Mouse (Mus musculus): ENCODE measurements at regions not wholly inside any gene's neighbourhood (a gene's known extent, or its start where the extent isn't known, plus 50 kb on each side); places are given as distances from the start of the nearest gene placed in this dataset.

DNA sequence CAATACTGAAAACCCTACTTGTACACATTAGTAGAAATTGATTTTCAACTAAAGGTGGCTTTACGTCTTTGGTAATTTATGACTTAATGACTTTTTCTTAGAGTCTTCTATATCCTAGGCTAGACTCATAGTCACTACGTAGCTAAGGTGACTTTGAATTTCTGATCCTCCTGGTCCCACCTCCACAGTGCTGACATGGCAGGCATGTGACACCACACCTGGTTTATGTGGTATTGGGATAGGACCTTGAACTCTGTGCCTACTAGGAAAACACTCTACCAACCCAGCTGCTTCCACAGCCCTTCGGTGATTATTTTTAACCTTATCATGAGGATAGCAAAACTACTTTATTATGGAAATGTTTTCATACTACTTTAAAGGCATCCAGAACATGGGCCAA, 51.5 kb upstream of the D7Ertd443e start:
- no peak for DNase-seq (ENCODE audit: low spot score in 2 of 2)

- DNase-seq (ENCODE audit: low spot score in 2 of 2), result no peak
These were observed 53.8 kb upstream of the D7Ertd443e start for GRCm38 (mm10) chr7:134439281-134439680.

DNA sequence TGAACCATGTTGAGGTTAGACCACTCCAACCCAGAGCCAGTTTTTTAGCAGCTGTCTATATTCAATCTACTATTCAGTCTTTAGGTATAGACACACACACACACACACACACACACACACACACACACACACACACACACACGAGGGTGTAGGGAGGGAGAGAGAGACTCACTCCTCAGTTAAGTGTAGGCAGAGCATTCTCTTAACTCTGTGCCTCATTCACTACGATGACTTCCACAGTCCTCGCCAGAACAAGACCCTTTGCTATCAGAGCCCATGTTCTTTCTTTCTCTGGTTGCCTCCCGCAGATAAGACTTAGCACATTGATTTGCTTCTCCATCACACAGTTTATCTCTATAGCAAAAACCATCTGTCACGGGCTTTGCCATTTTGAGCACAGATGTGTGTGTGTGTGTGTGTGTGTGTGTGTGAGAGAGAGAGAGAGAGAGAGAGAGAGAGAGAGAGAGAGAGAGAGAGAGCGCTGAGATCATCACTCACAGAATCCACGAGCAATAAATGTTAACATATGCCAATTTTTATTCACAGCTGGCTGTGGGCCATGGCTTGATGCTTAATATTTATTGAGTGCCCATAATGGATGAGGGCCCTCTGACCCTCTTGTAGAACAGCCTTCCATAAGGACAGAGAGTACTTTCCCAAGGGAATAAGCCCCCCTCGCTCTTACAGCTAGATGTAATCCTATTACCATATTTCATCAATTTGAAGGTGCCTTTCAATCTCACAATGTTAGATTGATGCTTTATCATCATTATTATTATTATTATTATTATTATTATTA, 59.7 kb upstream of the D7Ertd443e start:
- no peak for DNase-seq (ENCODE audit: low spot score in 2 of 2)

GRCm38 (mm10) chr7:134447648-134448202, 62.3 kb upstream of the D7Ertd443e start:
- DNase-seq (ENCODE audit: low spot score in 2 of 2), result no peak

DNA sequence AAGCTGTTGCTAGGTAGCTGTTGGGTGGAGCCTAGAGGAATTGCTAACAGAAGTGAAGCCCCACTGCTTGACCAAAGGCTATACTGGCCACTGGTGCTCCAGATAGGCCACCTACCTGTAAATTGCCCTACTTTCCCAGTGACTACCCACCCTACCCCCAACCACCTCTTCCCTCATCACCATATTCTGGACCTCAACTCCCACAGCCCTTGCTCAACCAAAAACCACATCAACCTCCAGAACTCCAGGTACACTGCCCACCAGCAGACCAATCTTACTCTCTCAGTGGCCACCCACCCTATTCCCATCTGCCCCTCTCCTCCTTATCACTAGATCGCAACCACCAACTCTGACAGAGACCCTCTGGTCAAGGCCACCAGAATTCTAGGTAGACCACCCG, 63.4 kb upstream of the D7Ertd443e start:
- no peak for DNase-seq (ENCODE audit: low spot score in 2 of 2)

DNA sequence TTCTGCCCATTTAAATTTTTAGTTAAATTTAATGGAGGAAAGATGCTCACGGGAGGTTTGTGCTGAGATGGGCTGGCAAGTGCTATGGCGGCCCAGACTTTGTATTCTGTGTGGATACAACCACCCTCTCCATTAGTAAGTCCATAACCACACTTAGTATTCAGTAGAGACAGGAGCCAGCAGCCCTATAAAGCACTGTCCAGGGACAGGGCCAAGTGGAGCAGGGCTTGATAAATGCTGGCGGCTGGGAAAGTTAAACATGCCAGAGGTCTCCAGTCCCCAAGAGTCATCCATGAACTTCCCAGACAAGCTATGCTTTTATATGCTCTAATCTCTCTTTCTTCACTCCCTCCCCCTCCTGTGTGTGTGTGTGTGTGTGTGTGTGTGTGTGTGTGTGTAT, 77.2 kb upstream of the D7Ertd443e start:
- peak in 1 of 2 experiments; percentile 10 for DNase-seq (ENCODE audit: low spot score in 2 of 2)

DNA sequence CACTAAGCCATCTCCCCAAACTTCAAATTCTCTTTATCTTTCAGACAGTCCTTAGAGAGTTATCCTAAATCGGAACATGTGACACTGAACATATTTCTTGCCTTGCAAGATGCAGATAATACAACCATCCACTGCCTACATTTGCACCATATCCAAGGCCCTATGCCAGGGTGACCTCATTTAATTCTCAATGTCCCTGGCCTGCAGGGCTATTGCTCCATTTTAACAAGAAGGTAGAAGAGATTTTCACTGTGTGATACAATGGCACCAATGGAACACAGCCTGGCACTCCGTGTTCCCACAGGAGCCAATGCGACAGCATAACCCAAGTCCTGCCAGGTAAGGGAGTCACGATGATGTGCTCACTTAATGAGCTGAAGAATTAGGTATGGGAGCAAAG, 77.9 kb upstream of the D7Ertd443e start:
- peak in 1 of 2 experiments; percentile 2 for DNase-seq (ENCODE audit: low spot score in 2 of 2)

- no peak for DNase-seq (ENCODE audit: low spot score in 2 of 2)
These were observed 81.8 kb upstream of the D7Ertd443e start for GRCm38 (mm10) chr7:134467216-134467615.

DNA sequence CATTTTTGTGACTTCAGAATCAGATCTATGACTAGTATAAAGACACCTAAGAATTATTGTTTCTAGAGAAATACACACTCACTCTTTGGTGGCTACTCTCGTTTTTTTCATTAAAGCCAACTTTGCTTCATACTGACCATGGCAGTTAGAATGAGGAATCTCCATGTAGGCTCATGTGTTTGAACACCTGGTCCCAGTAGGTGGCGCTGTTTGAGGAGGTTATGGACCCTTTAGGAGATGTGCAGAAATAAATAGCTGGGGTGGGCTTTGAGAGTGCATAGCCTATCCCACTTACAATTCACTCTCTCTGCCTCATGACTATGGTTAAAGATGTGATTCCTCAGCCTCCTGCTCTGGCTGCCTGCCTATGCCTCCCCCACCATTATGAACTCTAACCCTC, 85.8 kb upstream of the D7Ertd443e start:
- no peak for DNase-seq (ENCODE audit: low spot score in 2 of 2)

- no peak for DNase-seq (ENCODE audit: low spot score in 2 of 2)
These were observed 105.9 kb upstream of the D7Ertd443e start for GRCm38 (mm10) chr7:134491326-134491725.

- DNase-seq (ENCODE audit: low spot score in 2 of 2), result no peak
These were observed 111.8 kb upstream of the D7Ertd443e start for GRCm38 (mm10) chr7:134497219-134497618.

DNA sequence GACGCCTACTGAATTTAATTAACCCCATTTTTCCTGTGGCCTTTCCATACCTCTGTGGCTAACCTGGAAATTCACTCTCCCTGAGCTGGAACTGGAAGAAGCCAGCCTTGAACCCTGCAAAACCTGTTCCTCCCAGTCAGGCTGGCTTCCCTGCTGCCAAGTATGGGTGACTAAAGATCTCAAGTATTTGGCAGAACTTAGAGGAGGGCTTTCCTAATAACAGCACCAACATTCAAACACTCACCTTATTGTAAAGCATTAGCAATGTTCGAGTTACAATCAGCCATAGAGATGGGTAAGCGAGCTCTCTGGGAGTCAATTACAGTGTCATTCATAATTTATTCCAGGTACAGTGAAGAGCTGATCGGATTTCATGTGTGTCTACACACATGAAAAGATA, 112.4 kb upstream of the D7Ertd443e start:
- no peak for DNase-seq (ENCODE audit: low spot score in 2 of 2)

- DNase-seq (ENCODE audit: low spot score in 2 of 2), result no peak
These were observed 113.3 kb upstream of the D7Ertd443e start for GRCm38 (mm10) chr7:134498716-134499115.

GRCm38 (mm10) chr7:134499429-134499828, 114.0 kb upstream of the D7Ertd443e start:
- no peak for DNase-seq (ENCODE audit: low spot score in 2 of 2)

DNA sequence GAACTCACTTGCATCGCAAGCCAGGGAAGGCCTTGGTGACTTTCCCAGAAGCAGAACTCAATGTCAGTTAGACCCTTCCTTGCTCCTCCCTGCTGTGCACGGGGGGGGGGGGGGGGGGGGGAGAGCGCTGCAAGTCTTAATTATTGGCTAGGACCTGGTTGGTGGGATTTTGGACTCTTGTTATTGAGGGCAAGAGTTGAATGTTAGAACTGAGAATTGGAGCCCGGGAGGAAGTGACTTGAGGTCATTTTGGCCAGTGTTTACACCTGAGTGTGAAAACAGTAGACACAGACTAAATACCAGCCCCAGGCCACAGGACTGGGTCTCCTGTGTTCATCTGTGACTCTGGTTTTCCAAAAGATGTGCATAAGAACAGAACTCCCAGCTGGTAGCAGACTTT, 114.7 kb upstream of the D7Ertd443e start:
- DNase-seq (ENCODE audit: low spot score in 2 of 2), result no peak

- no peak for DNase-seq (ENCODE audit: low spot score in 2 of 2)
These were observed 115.6 kb upstream of the D7Ertd443e start for GRCm38 (mm10) chr7:134501079-134501478.

- DNase-seq (ENCODE audit: low spot score in 2 of 2), result no peak
These were observed 125.0 kb upstream of the D7Ertd443e start for GRCm38 (mm10) chr7:134510333-134510928.

- no peak for DNase-seq (ENCODE audit: low spot score in 2 of 2)
These were observed 134.0 kb upstream of the D7Ertd443e start for GRCm38 (mm10) chr7:134519372-134519975.

- DNase-seq (ENCODE audit: low spot score in 2 of 2), result no peak
These were observed 138.4 kb upstream of the D7Ertd443e start for GRCm38 (mm10) chr7:134523897-134524296.

DNA sequence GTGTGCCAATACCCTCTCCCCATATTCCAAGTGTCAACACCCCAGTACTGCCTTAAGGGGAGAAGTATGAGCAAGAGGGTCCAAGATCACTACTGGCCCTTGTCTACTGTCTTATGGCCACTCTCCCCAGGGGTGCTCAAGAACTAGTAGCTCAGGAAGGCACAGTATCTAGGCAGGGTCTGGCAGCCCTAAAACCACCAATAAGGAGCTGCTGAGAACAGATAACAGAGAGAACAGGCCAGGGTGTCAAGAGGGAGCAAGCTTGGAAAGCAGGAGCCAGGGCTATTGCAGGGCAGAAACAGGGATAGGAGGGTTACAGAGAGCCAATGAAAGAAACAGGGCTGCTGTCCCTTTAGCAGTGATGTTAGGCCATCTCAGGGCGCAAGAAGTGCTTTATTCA, 139.6 kb upstream of the D7Ertd443e start:
- DNase-seq (ENCODE audit: low spot score in 2 of 2), result no peak

DNA sequence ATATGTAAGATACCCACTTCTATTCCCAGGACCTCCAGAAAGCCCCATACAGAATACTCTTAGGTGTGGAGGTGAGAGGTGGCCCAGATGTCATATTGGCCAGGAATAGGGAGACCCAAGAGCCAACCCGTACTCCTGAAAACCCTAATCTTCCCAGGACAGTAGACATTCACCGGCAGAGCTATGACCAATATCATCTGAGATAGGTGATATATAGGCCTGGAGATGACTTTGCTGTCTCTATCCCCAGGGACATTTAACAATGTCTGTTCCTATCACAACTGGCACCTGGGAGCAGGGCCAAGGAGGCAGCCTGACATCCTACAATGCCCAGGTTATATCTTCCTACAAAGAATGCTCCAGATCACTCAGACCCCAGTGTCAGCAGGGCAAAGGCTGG, 140.0 kb upstream of the D7Ertd443e start:
- DNase-seq (ENCODE audit: low spot score in 2 of 2), result no peak

GRCm38 (mm10) chr7:134527351-134527750, 141.9 kb upstream of the D7Ertd443e start:
- DNase-seq (ENCODE audit: low spot score in 2 of 2), result peak in 1 of 2 experiments; percentile 14

GRCm38 (mm10) chr7:134528026-134528425, 142.4 kb upstream of the Dock1 start:
- DNase-seq (ENCODE audit: low spot score in 2 of 2), result no peak

All from urinary bladder, postnatal 36 days (tissue).